Mouse (Mus musculus): Measurements from ENCODE around the gene Rabgap1l.
"Not testable (repeated sequence)": the region's sequence is repeated elsewhere in the genome, so short reads cannot be mapped to it uniquely, and the experiment has no call there.

- not testable (repeated sequence) for TF ChIP-seq CTCF (IDR thresholded peaks at IDR 0.05; ENCODE audit: control insufficient read depth, insufficient read depth, insufficient replicate concordance, low read depth, low read length); POLR2A (IDR thresholded peaks at IDR 0.05; ENCODE audit: control insufficient read depth, low read depth, low read length)
Measured at GRCm38 (mm10) chr1:160409689-160410088, 383.3 kb downstream of the Rabgap1l start.
